Comparison of ENCODE assay signal across 16 mouse cellular contexts in the genomic region with DNA sequence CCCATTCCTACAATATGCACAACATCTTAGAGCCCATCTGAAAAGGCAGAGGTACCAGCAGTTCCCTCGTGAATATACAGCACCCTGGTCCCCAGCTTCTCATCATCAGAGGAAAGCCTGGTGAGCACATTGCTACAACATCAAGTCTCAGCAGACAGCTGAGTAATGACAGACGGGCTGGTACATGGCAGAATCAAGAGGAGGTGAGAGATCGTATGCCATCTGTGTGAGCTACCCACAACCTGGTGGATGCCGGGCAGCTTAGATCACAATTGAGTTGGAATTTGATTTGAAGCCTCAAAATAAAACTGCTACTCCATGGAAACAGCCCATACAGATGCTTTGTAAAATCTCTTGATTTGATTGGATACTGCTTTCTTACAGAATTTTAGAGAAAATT. TPM values are rescaled to one million over a fixed set of nuclear protein-coding genes. Genes with fewer than 3 reads are reported as not detected.
A peak's percentile ranks its signal among the peaks of the same experiment; 100 is the strongest.
DNase-seq lines count a peak whose midpoint lies in the region; TF ChIP-seq lines count a peak whose summit lies in the region.
"Had no signal": no experiment of that assay in that cellular context is flagged by ENCODE, and none has a peak within 500 bp of the region (broad histone marks: within the 10 kb centered on the region; RNA-seq: fewer than 3 reads in every experiment).

No protein-coding gene starts in this region.

- TF ChIP-seq CTCF in layer of hippocampus, adult 2 months (conservative IDR thresholded peaks at IDR 0.05): no peak
- no peak for TF ChIP-seq CTCF in cerebellum, adult 2 months (IDR thresholded peaks at IDR 0.05; ENCODE audit: borderline replicate concordance, insufficient read depth, low read depth, low read length)

- H3K4me3 ChIP-seq in layer of hippocampus, adult 2 months: no peak overlapping the region
- H3K4me3 ChIP-seq in cerebellum, adult 2 months (replicated peaks; ENCODE audit: insufficient read depth, low read depth, low read length): no peak overlapping the region
- H3K4me3 ChIP-seq: embryonic facial prominence, embryonic 15.5 days; erythroblast, embryonic 14.5 days; forebrain, embryonic 10.5 days; heart, adult 2 months; hindbrain, embryonic 15.5 days had no signal

- no peak for TF ChIP-seq POLR2A in cerebellum, adult 2 months (IDR thresholded peaks at IDR 0.05; ENCODE audit: borderline replicate concordance, insufficient read depth, low read length)

- WGBS in cerebellum, adult 2 months: 78% methylated on average over 4 of the region's 4 CpGs

- peak; percentile 12 to 14 for DNase-seq in right cerebral cortex, adult 2 months (ENCODE audit: low spot score in 2 of 2)
- no peak for DNase-seq in right cerebral cortex, postnatal 4 days
- DNase-seq in layer of hippocampus, adult 2 months (ENCODE audit: low spot score in 2 of 2): peak; percentile 73 to 81
- peak; percentile 15 to 27 for DNase-seq in layer of hippocampus, postnatal 10 days (ENCODE audit: low spot score in 2 of 2)
- no peak for DNase-seq in ovary, postnatal 14 days (ENCODE audit: low spot score)
- no peak for DNase-seq in cerebellum, adult 2 months
- DNase-seq in ovary, postnatal 36 days (ENCODE audit: low spot score): no peak
- DNase-seq: adrenal gland, postnatal 14 days; cerebellum, adult 18-20 months; cerebellum, postnatal 10 days; gastrocnemius, postnatal 10 days; heart, adult 2 months had no signal

- no peaks in the 10 kb centered on the region for H3K4me1 ChIP-seq in cerebellum, adult 2 months (ENCODE audit: control insufficient read depth, insufficient read depth, low read length)
- H3K4me1 ChIP-seq: embryonic facial prominence, embryonic 15.5 days; forebrain, embryonic 10.5 days; hindbrain, embryonic 15.5 days had no signal

- peak overlapping the region; percentile 78 for H3K27ac ChIP-seq in layer of hippocampus, adult 2 months
- H3K27ac ChIP-seq in cerebellum, adult 2 months (ENCODE audit: insufficient read depth, low read length): no peak overlapping the region
- H3K27ac ChIP-seq: embryonic facial prominence, embryonic 15.5 days; forebrain, embryonic 10.5 days; heart, adult 2 months; hindbrain, embryonic 15.5 days had no signal

- H3K27me3 ChIP-seq in cerebellum, adult 2 months (ENCODE audit: control insufficient read depth, insufficient read depth, low read length): no peaks in the 10 kb centered on the region
- H3K27me3 ChIP-seq: embryonic facial prominence, embryonic 15.5 days; hindbrain, embryonic 15.5 days had no signal

RNA-seq across cellular contexts. Expression of gene Tdrd7, which starts 33.4 kb away (rescaled TPM):
- total RNA-seq in layer of hippocampus, adult 2 months (2021): 10 to 100 TPM; 26.5 to 29.7 TPM
- total RNA-seq in layer of hippocampus, postnatal 10 days (2021): 10 to 100 TPM; 25.2 to 32.7 TPM
- 29.6 and 31.7 TPM in 2 replicates for polyA plus RNA-seq in cerebellum, adult 2 months (2012; rRNA removed)
- polyA plus RNA-seq: erythroblast, embryonic 14.5 days had no signal

RNA-seq across cellular contexts. Expression of gene Tmod1, which starts 40.2 kb away (rescaled TPM):
- 10 to 100 TPM; 21.5 to 25.9 TPM for total RNA-seq in layer of hippocampus, adult 2 months (2021)
- 1 to 10 TPM; 7.7 to 8.3 TPM for total RNA-seq in layer of hippocampus, postnatal 10 days (2021)
- 55.4 and 55.7 TPM in 2 replicates for polyA plus RNA-seq in cerebellum, adult 2 months (2012; rRNA removed)

Comparison
In these comparisons a context has a peak if more than half of its experiments do, and no peak if none do; other contexts are left out.
1. DNase-seq: peak in right cerebral cortex, adult 2 months (2 of 2), layer of hippocampus, adult 2 months (2 of 2) and layer of hippocampus, postnatal 10 days (2 of 2); none in right cerebral cortex, postnatal 4 days (single experiment), ovary, postnatal 14 days (single experiment), cerebellum, adult 2 months (0 of 2) and ovary, postnatal 36 days (single experiment).